Mouse (Mus musculus) heart, adult 2 months (tissue): ENCODE data around the gene Taf1c. TPM values are rescaled to one million over a fixed set of nuclear protein-coding genes. Genes with fewer than 3 reads are reported as not detected.

ENCODE experiments used
- DNase-seq, 2 experiments: peaks; one replicate each; pipeline ENCODE4 v3.0.0; 2021
- H3K27ac ChIP-seq: fragments of 200-600 bp; 2 replicates; pipeline ENCODE4 v1.8.1; 2022
- H3K27me3 ChIP-seq: fragments of 200-500 bp; 2 replicates; pipeline ENCODE4 v1.6.1; 2012; ENCODE audit warnings: mild to moderate bottlenecking, low read length, inconsistent platforms, mixed read lengths; ENCODE audit not compliant: control insufficient read depth, insufficient read depth
- H3K36me3 ChIP-seq: fragments of 200-500 bp; 2 replicates; pipeline ENCODE4 v1.6.1; 2012; ENCODE audit warnings: low read length, inconsistent platforms; ENCODE audit not compliant: control insufficient read depth, insufficient read depth
- H3K4me1 ChIP-seq: fragments of 200-500 bp; 2 replicates; pipeline ENCODE4 v1.6.1; 2011; ENCODE audit warnings: low read length; ENCODE audit not compliant: control insufficient read depth, insufficient read depth
- H3K4me3 ChIP-seq: fragments of 200-600 bp; 2 replicates; pipeline ENCODE4 v1.8.1; 2022
- H3K79me2 ChIP-seq: fragments of 200-500 bp; replicated peaks from 2 replicates; pipeline ENCODE4 v1.6.1; 2012; ENCODE audit warnings: mild to moderate bottlenecking, inconsistent platforms, low read length, moderate library complexity, mixed read lengths; ENCODE audit not compliant: control insufficient read depth, insufficient read depth
- H3K9ac ChIP-seq: fragments of 200-500 bp; 2 replicates; pipeline ENCODE4 v1.6.1; 2012; ENCODE audit warnings: low read depth, mild to moderate bottlenecking, control low read depth, inconsistent platforms, low read length, mixed read lengths
- CTCF ChIP-seq: fragments of 200-600 bp; IDR thresholded peaks from 2 replicates; pipeline ENCODE4 v1.8.1; 2022; ENCODE audit warnings: antibody characterized with exemption, mild to moderate bottlenecking, moderate library complexity
- EP300 ChIP-seq: fragments of 200-500 bp; IDR thresholded peaks from 2 replicates; pipeline ENCODE4 v1.6.1; 2011; ENCODE audit warnings: low read depth, low read length, control low read depth; ENCODE audit not compliant: insufficient read depth
- POLR2A ChIP-seq: fragments of 200-500 bp; IDR thresholded peaks from 2 replicates; pipeline ENCODE4 v1.6.1; 2011; ENCODE audit warnings: mild to moderate bottlenecking, low read depth, low read length, control low read depth; ENCODE audit not compliant: insufficient read depth
- WGBS: fragments of 180-500 bp; shearing (Covaris S2); methylation state at CpG from one replicate; pipeline ENCODE4 v1.1.7; 2018; 5-methylcytosine and 5-hydroxymethylcytosine counted together
- intact Hi-C: fragments of 180-260 bp; cut with DNase I; formaldehyde crosslinking; loops from one replicate; pipeline ENCODE4 v1.15.1; 2025
- polyA plus RNA-seq: library from polyadenylated mRNA; depleted of rRNA; stranded (reverse); fragments of >200 nt; gene quantifications from 2 replicates; pipeline ENCODE4 v1.2.3, GENCODE M21; 2012
- total RNA-seq, 2 experiments: library from RNA; stranded (reverse); gene quantifications; 2 replicates each; pipeline ENCODE4 v1.2.3; 2021

Taf1c gene
- total and polyA plus RNA-seq, 3 experiments: 3.6 to 8.7 (median 3.7) TPM

GRCm38 (mm10) chr8:119616358-119616757, 11.3 kb upstream of the Taf1c start:
- no peak overlapping the region for H3K27ac ChIP-seq
- no peak overlapping the region for H3K9ac ChIP-seq
- intact Hi-C loops: no loop called here
- no peaks in the 10 kb centered on the region for H3K36me3 ChIP-seq
- no peaks in the 10 kb centered on the region; the same call in 1 of the 2 replicates for H3K4me1 ChIP-seq
- TF ChIP-seq POLR2A (no peak), EP300 (no peak), CTCF (no peak)
- no peaks in the 10 kb centered on the region for H3K79me2 ChIP-seq
- WGBS: 56% methylated on average over 7 of the region's 7 CpGs
- no peak overlapping the region for H3K4me3 ChIP-seq
- DNase-seq: no peak
- H3K27me3 ChIP-seq: no peaks in the 10 kb centered on the region

- WGBS: 82% methylated on average over 14 of the region's 14 CpGs
- Histone ChIP-seq H3K27me3 (no peaks in the 10 kb centered on the region), H3K79me2 (no peaks in the 10 kb centered on the region), H3K9ac (no peak overlapping the region), H3K4me3 (no peak overlapping the region), H3K4me1 (no peaks in the 10 kb centered on the region), H3K27ac (no peak overlapping the region), H3K36me3 (no peaks in the 10 kb centered on the region)
- TF ChIP-seq POLR2A (no peak), EP300 (no peak), CTCF (no peak)
- intact Hi-C loops: no loop called here
- DNase-seq: no peak
These were observed 10.1 kb upstream of the Taf1c start for GRCm38 (mm10) chr8:119615096-119615495.

- DNase-seq: no peak
- 79% methylated on average over 26 of the region's 26 CpGs for WGBS
- Histone ChIP-seq H3K4me1 (no peaks in the 10 kb centered on the region), H3K4me3 (no peak within 1 kb of the TSS), H3K9ac (no peak within 1 kb of the TSS), H3K79me2 (no peaks in the 10 kb centered on the region), H3K27ac (no peak within 1 kb of the TSS), H3K27me3 (no peaks in the 10 kb centered on the region), H3K36me3 (no peaks in the 10 kb centered on the region)
- intact Hi-C loops: no loop called here
- no peak for TF ChIP-seq CTCF
- TF ChIP-seq POLR2A: no peak
- TF ChIP-seq EP300: no peak
These were observed 7.4 kb upstream of the Taf1c start, which contains the start of gene Adad2 for GRCm38 (mm10) chr8:119612471-119612870. Gene Adad2 (plus strand): TSS chr8:119612747.

GRCm38 (mm10) chr8:119606224-119606623, 1.2 kb upstream of the Taf1c start:
- H3K79me2 ChIP-seq: no peaks in the 10 kb centered on the region
- no peak for DNase-seq
- no peak overlapping the region for H3K27ac ChIP-seq
- H3K4me1 ChIP-seq: peaks cover 4% of the 10 kb centered on the region
- no peaks in the 10 kb centered on the region for H3K36me3 ChIP-seq
- TF ChIP-seq CTCF (peak; percentile 55), EP300 (no peak), POLR2A (no peak)
- WGBS: 63% methylated on average over 2 of the region's 2 CpGs
- no peak overlapping the region for H3K9ac ChIP-seq
- no peak overlapping the region for H3K4me3 ChIP-seq
- H3K27me3 ChIP-seq: no peaks in the 10 kb centered on the region
- intact Hi-C loops: loop anchor here (5.0 kb wide), 1 partner anchor 71 kb away; no protein-coding TSS in a partner anchor

GRCm38 (mm10) chr8:119604398-119604803, 621 bp downstream of the Taf1c start:
- 20% methylated on average over 12 of the region's 12 CpGs for WGBS
- H3K27ac ChIP-seq: peak overlapping the region; percentile 79
- H3K4me3 ChIP-seq: peak overlapping the region; percentile 76
- TF ChIP-seq CTCF (no peak), EP300 (no peak), POLR2A (no peak)
- peaks cover 4% of the 10 kb centered on the region for H3K4me1 ChIP-seq
- peak overlapping the region; percentile 87 for H3K9ac ChIP-seq
- H3K36me3 ChIP-seq: no peaks in the 10 kb centered on the region
- intact Hi-C loops: loop anchor here (2.0 kb wide), 3 partner anchors 30 to 192 kb away; partner anchors contain the start of genes Dnaaf1, Hsdl1 and Necab2
- no peaks in the 10 kb centered on the region for H3K79me2 ChIP-seq
- no peak for DNase-seq
- H3K27me3 ChIP-seq: no peaks in the 10 kb centered on the region

GRCm38 (mm10) chr8:119603771-119604170, 1.3 kb downstream of the Taf1c start:
- Histone ChIP-seq H3K79me2 (no peaks in the 10 kb centered on the region), H3K4me3 (no peak overlapping the region), H3K36me3 (no peaks in the 10 kb centered on the region), H3K9ac (peak overlapping the region; percentile 87; the same call in 1 of the 2 replicates), H3K27ac (no peak overlapping the region), H3K27me3 (no peaks in the 10 kb centered on the region), H3K4me1 (peaks cover 4% of the 10 kb centered on the region)
- no peak for DNase-seq
- TF ChIP-seq POLR2A (no peak), CTCF (no peak), EP300 (no peak)
- intact Hi-C loops: loop anchor here (2.0 kb wide), 3 partner anchors 29 to 191 kb away; partner anchors contain the start of genes Dnaaf1, Hsdl1 and Necab2
- 90% methylated on average over 4 of the region's 4 CpGs for WGBS
